Mouse (Mus musculus) adrenal gland, adult 2 months (tissue): ENCODE measurements around the gene Srxn1. TPM values are rescaled to one million over a fixed set of nuclear protein-coding genes. Genes with fewer than 3 reads are reported as not detected.

Source experiments
- DNase-seq: peaks from one replicate; pipeline ENCODE4 v3.0.0; 2021
- polyA plus RNA-seq: library from polyadenylated mRNA; depleted of rRNA; stranded (reverse); fragments of >200 nt; gene quantifications from 2 replicates; pipeline ENCODE4 v1.2.3, GENCODE M21; 2012; rRNA removed
- total RNA-seq, 2 experiments: library from RNA; stranded (reverse); gene quantifications; 2 replicates each; pipeline ENCODE4 v1.2.3; 2021

The Srxn1 gene
- total and polyA plus RNA-seq, 3 experiments, result 188 to 772 (median 608) TPM

- DNase-seq, result no peak
Observed at GRCm38 (mm10) chr2:152159487-152159886, 54.2 kb downstream of the Srxn1 start.

Other genes starting within 250 kb of the Srxn1 start
- 1 to 10 TPM in 1 of 2 experiments, under 1 TPM in 1; 0.63 to 1.6 TPM for gene Angpt4, start 194.3 kb upstream of the Srxn1 start, total RNA-seq
- gene Angpt4, start 194.3 kb upstream of the Srxn1 start, polyA plus RNA-seq, result 1.1 and 1.9 TPM in 2 replicates
- 10 to 100 TPM in 1 of 2 experiments, 1 to 10 TPM in 1; 8.5 to 11.3 TPM for gene Fam110a, start 125.3 kb upstream of the Srxn1 start, total RNA-seq
- gene Fam110a, start 125.3 kb upstream of the Srxn1 start, polyA plus RNA-seq, result 24.1 and 24.6 TPM in 2 replicates
- 1 to 10 TPM; 3.1 to 5.4 TPM for gene Slc52a3, start 109.0 kb upstream of the Srxn1 start, total RNA-seq
- 5.7 and 6.9 TPM in 2 replicates for gene Slc52a3, start 109.0 kb upstream of the Srxn1 start, polyA plus RNA-seq
- under 1 TPM; 0.21 to 0.35 TPM for gene Scrt2, start 24.0 kb upstream of the Srxn1 start, total RNA-seq
- gene Scrt2, start 24.0 kb upstream of the Srxn1 start, polyA plus RNA-seq, result 0.27 and 0.36 TPM in 2 replicates
- gene Tcf15, start 38.0 kb downstream of the Srxn1 start, total RNA-seq, result 1 to 10 TPM; 2.8 to 5.7 TPM
- gene Tcf15, start 38.0 kb downstream of the Srxn1 start, polyA plus RNA-seq, result 19.0 and 32.0 TPM in 2 replicates
- gene Csnk2a1, start 121.3 kb downstream of the Srxn1 start, total RNA-seq, result 10 to 100 TPM; 91.7 to 93.7 TPM
- gene Csnk2a1, start 121.3 kb downstream of the Srxn1 start, polyA plus RNA-seq, result 8.4 and 10.6 TPM in 2 replicates
- 100 to 1,000 TPM; 121 to 162 TPM for gene Tbc1d20, start 188.3 kb downstream of the Srxn1 start, total RNA-seq
- 63.3 and 69.8 TPM in 2 replicates for gene Tbc1d20, start 188.3 kb downstream of the Srxn1 start, polyA plus RNA-seq
- gene Rbck1, start 227.1 kb downstream of the Srxn1 start, total RNA-seq, result 100 to 1,000 TPM; 103 to 107 TPM
- 328 and 381 TPM in 2 replicates for gene Rbck1, start 227.1 kb downstream of the Srxn1 start, polyA plus RNA-seq
- 10 to 100 TPM in 1 of 2 experiments, 1 to 10 TPM in 1; 2.8 to 23.9 TPM for gene Trib3, start 238.5 kb downstream of the Srxn1 start, total RNA-seq
- 5.8 and 6.9 TPM in 2 replicates for gene Trib3, start 238.5 kb downstream of the Srxn1 start, polyA plus RNA-seq